Mouse (Mus musculus): ENCODE data around the gene Hykk.

GRCm38 (mm10) chr9:54897097-54897496 is 20.0 kb upstream of the Hykk start:
- TF ChIP-seq CTCF (IDR thresholded peaks at IDR 0.05) = peak; percentile 60
- no peak for TF ChIP-seq POLR2A (IDR thresholded peaks at IDR 0.05; ENCODE audit: insufficient read depth, low read depth, low read length)
